Mouse (Mus musculus) heart, postnatal 0 days (tissue): ENCODE results near the gene Thsd7a. TPM values are rescaled to one million over a fixed set of nuclear protein-coding genes. Genes with fewer than 3 reads are reported as not detected.

Experiments used
- ATAC-seq: fragments of 200-750 bp; cut with Nextera tagmentation; 2 replicates; pipeline ENCODE4 v1.8.0; 2017; ENCODE audit warnings: low read depth, moderate number of reproducible peaks, moderate library complexity; ENCODE audit not compliant: insufficient read depth
- DNase-seq: peaks from one replicate; pipeline ENCODE4 v3.0.0-alpha.2; 2016; ENCODE audit warnings: low spot score
- H3K27ac ChIP-seq: fragments of 300-500 bp; sonication (generic); 2 replicates; pipeline ENCODE4 v1.5.1; 2014; ENCODE audit warnings: low read depth, mild to moderate bottlenecking
- H3K27me3 ChIP-seq: fragments of 300-500 bp; sonication (generic); 2 replicates; pipeline ENCODE4 v1.6.1; 2014; ENCODE audit warnings: low read length, mixed read lengths; ENCODE audit not compliant: control insufficient read depth, insufficient read depth
- H3K36me3 ChIP-seq: fragments of 300-500 bp; sonication (generic); replicated peaks from 2 replicates; pipeline ENCODE4 v1.6.1; 2014; ENCODE audit warnings: low read length, mixed read lengths; ENCODE audit not compliant: control insufficient read depth, insufficient read depth
- H3K4me1 ChIP-seq: fragments of 300-500 bp; sonication (generic); 2 replicates; pipeline ENCODE4 v1.6.1; 2014; ENCODE audit warnings: antibody characterized with exemption; ENCODE audit not compliant: control insufficient read depth, insufficient read depth
- H3K4me2 ChIP-seq: fragments of 300-500 bp; sonication (generic); 2 replicates; pipeline ENCODE4 v1.6.1; 2014; ENCODE audit warnings: low read depth, mild to moderate bottlenecking, low read length, moderate library complexity
- H3K4me3 ChIP-seq: fragments of 300-500 bp; sonication (generic); 2 replicates; pipeline ENCODE4 v1.5.1; 2014; ENCODE audit warnings: low read depth, low read length
- H3K9ac ChIP-seq: fragments of 300-500 bp; sonication (generic); replicated peaks from 2 replicates; pipeline ENCODE4 v1.6.1; 2014; ENCODE audit warnings: low read depth, low read length, mixed read lengths
- H3K9me3 ChIP-seq: fragments of 300-500 bp; sonication (generic); replicated peaks from 2 replicates; pipeline ENCODE4 v1.6.1; 2016; ENCODE audit warnings: low read length; ENCODE audit not compliant: control insufficient read depth
- CTCF ChIP-seq: IDR thresholded peaks from 2 replicates; pipeline ENCODE4 v1.5.1; 2016; ENCODE audit warnings: antibody characterized with exemption, control low read depth, low read depth
- EP300 ChIP-seq: IDR thresholded peaks from 2 replicates; pipeline ENCODE4 v1.6.1; 2016; ENCODE audit warnings: antibody characterized with exemption, low read depth
- WGBS: fragments of 180-500 bp; shearing (Covaris S2); extraction: QIAGEN DNeasy Blood & Tissue Kit; methylation state at CpG from one replicate; pipeline ENCODE4 v1.1.7; 2014; 5-methylcytosine and 5-hydroxymethylcytosine counted together
- polyA plus RNA-seq: library from polyadenylated mRNA; unstranded; fragments of >200 nt; fragmentation: Nextera tagmentation; extraction: Ambion mirVana; gene quantifications from 2 replicates; pipeline ENCODE4 v1.2.1, GENCODE M21; 2015
- total RNA-seq: library from RNA; depleted of rRNA; stranded (reverse); fragments of >200 nt; gene quantifications from 2 replicates; pipeline ENCODE4 v1.2.3, GENCODE M21; 2014; ENCODE audit warnings: low replicate concordance

Gene Thsd7a
- total and polyA plus RNA-seq, 2 experiments from 2014 or later, result 2.2 to 4.5 TPM

DNA sequence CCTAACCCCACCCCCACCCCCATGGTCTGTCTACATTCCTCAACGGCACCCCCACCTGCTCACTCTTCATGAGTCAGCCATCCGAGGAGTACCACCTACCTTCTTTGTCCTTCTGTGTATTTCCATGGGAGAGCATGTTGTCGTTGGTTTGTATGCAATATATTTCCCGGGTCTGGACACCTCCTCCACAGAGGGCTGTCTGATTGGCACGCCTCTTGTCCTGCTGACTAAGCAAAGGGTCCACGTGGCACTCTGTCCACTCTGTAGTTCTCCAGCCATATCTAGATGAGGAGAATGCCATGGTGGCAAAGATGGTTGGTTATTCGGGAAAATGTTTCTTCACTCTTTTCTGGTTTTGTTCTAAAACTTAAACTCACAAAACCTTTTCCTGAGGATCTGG, 248.3 kb downstream of the Thsd7a start:
- TF ChIP-seq EP300 (no peak), CTCF (no peak)
- Histone ChIP-seq H3K27me3 (no peaks in the 10 kb centered on the region), H3K4me3 (no peak overlapping the region), H3K9ac (no peak overlapping the region), H3K36me3 (no peaks in the 10 kb centered on the region), H3K4me1 (no peaks in the 10 kb centered on the region; the same call in 1 of the 2 replicates), H3K9me3 (no peaks in the 10 kb centered on the region), H3K27ac (no peak overlapping the region), H3K4me2 (no peak overlapping the region)
- ATAC-seq (no peak), DNase-seq (no peak)
- WGBS, result 80% methylated on average over 7 of the region's 7 CpGs

DNA sequence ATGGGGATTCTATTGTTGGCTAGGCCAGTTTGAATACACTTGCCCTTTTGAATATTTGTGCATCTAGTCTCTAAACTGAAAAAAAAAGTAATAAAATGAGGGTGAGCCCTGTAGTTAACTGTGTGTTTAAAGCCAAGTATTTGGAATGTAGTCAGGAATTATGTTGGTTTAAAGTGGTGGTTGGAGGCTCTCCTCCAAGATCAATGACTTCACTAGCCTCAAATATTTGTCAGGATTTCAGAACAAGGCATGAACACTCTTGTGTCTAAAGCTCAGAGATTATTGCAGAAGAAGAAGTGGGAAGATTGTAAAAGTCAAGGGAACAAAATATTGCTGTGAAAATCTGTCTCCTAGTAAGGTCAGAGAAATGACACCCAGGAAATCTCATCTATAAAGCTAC, 249.3 kb downstream of the Thsd7a start:
- no peak for DNase-seq
- Histone ChIP-seq H3K36me3 (no peaks in the 10 kb centered on the region), H3K9ac (no peak overlapping the region), H3K4me3 (no peak overlapping the region), H3K9me3 (no peaks in the 10 kb centered on the region), H3K4me1 (no peaks in the 10 kb centered on the region; the same call in 1 of the 2 replicates), H3K27me3 (no peaks in the 10 kb centered on the region), H3K4me2 (no peak overlapping the region), H3K27ac (no peak overlapping the region)
- TF ChIP-seq CTCF (no peak), EP300 (no peak)
- ATAC-seq, result no peak

GRCm38 (mm10) chr6:12493571-12493970, 255.6 kb downstream of the Thsd7a start:
- H3K27me3 ChIP-seq, result no peaks in the 10 kb centered on the region
- DNase-seq, result no peak
- WGBS, result 94% methylated on average over 1 of the region's 1 CpGs

GRCm38 (mm10) chr6:12488882-12489281, 260.3 kb downstream of the Thsd7a start:
- H3K4me2 ChIP-seq, result no peak overlapping the region
- WGBS, result 79% methylated on average over 1 of the region's 1 CpGs
- no peak overlapping the region for H3K4me3 ChIP-seq

More at GRCm38 (mm10) chr6:12493571-12493970, 255.6 kb downstream of the Thsd7a start:
- H3K4me1 ChIP-seq, result no peaks in the 10 kb centered on the region
- H3K4me3 ChIP-seq, result no peak overlapping the region
- H3K9ac ChIP-seq, result no peak overlapping the region
- H3K27ac ChIP-seq, result no peak overlapping the region
- no peak for TF ChIP-seq CTCF
- no peak for TF ChIP-seq EP300
- H3K9me3 ChIP-seq, result no peaks in the 10 kb centered on the region
- no peak overlapping the region for H3K4me2 ChIP-seq
- no peaks in the 10 kb centered on the region for H3K36me3 ChIP-seq
- no peak for ATAC-seq

GRCm38 (mm10) chr6:12481527-12482163, 267.6 kb downstream of the Thsd7a start:
- H3K4me3 ChIP-seq, result no peak overlapping the region
- DNase-seq (no peak), ATAC-seq (no peak)
- WGBS, result 87% methylated on average over 5 of the region's 5 CpGs
- no peak overlapping the region for H3K27ac ChIP-seq
- H3K27me3 ChIP-seq, result no peaks in the 10 kb centered on the region
- no peaks in the 10 kb centered on the region for H3K36me3 ChIP-seq
- no peak for TF ChIP-seq EP300
- TF ChIP-seq CTCF, result no peak
- no peak overlapping the region for H3K9ac ChIP-seq
- H3K4me2 ChIP-seq, result no peak overlapping the region
- no peaks in the 10 kb centered on the region for H3K9me3 ChIP-seq
- H3K4me1 ChIP-seq, result peaks cover 6% of the 10 kb centered on the region; the same call in 1 of the 2 replicates

More at GRCm38 (mm10) chr6:12488882-12489281, 260.3 kb downstream of the Thsd7a start:
- ATAC-seq (no peak), DNase-seq (no peak)
- no peak for TF ChIP-seq EP300
- no peak for TF ChIP-seq CTCF
- H3K36me3 ChIP-seq, result no peaks in the 10 kb centered on the region
- no peaks in the 10 kb centered on the region for H3K9me3 ChIP-seq
- H3K4me1 ChIP-seq, result no peaks in the 10 kb centered on the region
- H3K27ac ChIP-seq, result no peak overlapping the region
- H3K9ac ChIP-seq, result no peak overlapping the region
- H3K27me3 ChIP-seq, result no peaks in the 10 kb centered on the region

DNA sequence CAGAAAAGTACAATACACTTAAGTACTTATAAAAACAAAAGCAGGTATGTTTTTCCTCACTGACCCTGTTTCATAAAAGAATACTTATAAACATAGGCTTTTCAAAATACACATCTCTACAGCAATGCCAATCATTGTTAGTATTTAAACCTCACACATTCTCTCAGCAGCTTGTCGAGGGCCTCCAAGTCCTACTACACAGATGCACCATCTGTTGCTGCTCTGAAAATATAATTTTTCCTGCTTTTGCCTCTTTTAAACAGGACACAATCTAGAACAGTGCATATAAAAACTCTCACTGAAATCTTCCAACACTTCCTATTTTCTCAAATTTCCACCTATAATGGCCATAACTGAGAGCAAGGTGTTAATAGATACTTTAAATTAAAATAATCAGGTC, 270.9 kb downstream of the Thsd7a start:
- TF ChIP-seq EP300, result no peak
- no peak for DNase-seq
- no peak overlapping the region for H3K9ac ChIP-seq
- ATAC-seq, result no peak
- H3K4me3 ChIP-seq, result no peak overlapping the region
- H3K4me2 ChIP-seq, result no peak overlapping the region
- 83% methylated on average over 1 of the region's 1 CpGs for WGBS
- H3K27me3 ChIP-seq, result no peaks in the 10 kb centered on the region
- H3K9me3 ChIP-seq, result no peaks in the 10 kb centered on the region
- H3K4me1 ChIP-seq, result peaks cover 6% of the 10 kb centered on the region; the same call in 1 of the 2 replicates
- no peak overlapping the region for H3K27ac ChIP-seq
- no peaks in the 10 kb centered on the region for H3K36me3 ChIP-seq
